Mouse (Mus musculus) limb, embryonic 14.5 days (tissue): ENCODE measurements around the gene Fam161a. TPM values are rescaled to one million over a fixed set of nuclear protein-coding genes. Genes with fewer than 3 reads are reported as not detected.
"Not testable (repeated sequence)": the region's sequence is repeated elsewhere in the genome, so short reads cannot be mapped to it uniquely, and the experiment has no call there.

ENCODE experiments used
- ATAC-seq: fragments of 200-750 bp; cut with Nextera tagmentation; 2 replicates; pipeline ENCODE4 v1.8.0; 2017; ENCODE audit warnings: low read depth, moderate number of reproducible peaks, moderate TSS enrichment; ENCODE audit not compliant: low FRiP score
- DNase-seq: peaks from one replicate; pipeline ENCODE4 v3.0.0-alpha.2; 2015; ENCODE audit warnings: low spot score
- H3K27ac ChIP-seq: fragments of 300-500 bp; sonication (generic); replicated peaks from 2 replicates; pipeline ENCODE4 v1.5.1; 2014; ENCODE audit warnings: low read depth, mild to moderate bottlenecking, low read length, moderate library complexity, mixed read lengths
- H3K27me3 ChIP-seq: fragments of 300-500 bp; sonication (generic); 2 replicates; pipeline ENCODE4 v1.6.1; 2014; ENCODE audit warnings: low read length, mixed read lengths; ENCODE audit not compliant: control insufficient read depth, insufficient read depth
- H3K36me3 ChIP-seq: fragments of 300-500 bp; sonication (generic); 2 replicates; pipeline ENCODE4 v1.6.1; 2014; ENCODE audit warnings: mild to moderate bottlenecking, low read length, moderate library complexity, mixed read lengths; ENCODE audit not compliant: control insufficient read depth, insufficient read depth
- H3K4me1 ChIP-seq: fragments of 300-500 bp; sonication (generic); 2 replicates; pipeline ENCODE4 v1.6.1; 2014; ENCODE audit warnings: antibody characterized with exemption, low read length, mixed read lengths; ENCODE audit not compliant: control insufficient read depth, insufficient read depth
- H3K4me2 ChIP-seq: fragments of 300-500 bp; sonication (generic); replicated peaks from 2 replicates; pipeline ENCODE4 v1.6.1; 2014; ENCODE audit warnings: low read depth, mild to moderate bottlenecking, low read length, moderate library complexity; ENCODE audit not compliant: severe bottlenecking
- H3K4me3 ChIP-seq: fragments of 300-500 bp; sonication (generic); replicated peaks from 2 replicates; pipeline ENCODE4 v1.5.1; 2014; ENCODE audit warnings: low read length
- H3K9ac ChIP-seq: fragments of 300-500 bp; sonication (generic); 2 replicates; pipeline ENCODE4 v1.6.1; 2014; ENCODE audit warnings: mild to moderate bottlenecking, low read depth, low read length, moderate library complexity; ENCODE audit not compliant: severe bottlenecking
- H3K9me3 ChIP-seq: fragments of 300-500 bp; sonication (generic); 2 replicates; pipeline ENCODE4 v1.6.1; 2016; ENCODE audit warnings: low read length; ENCODE audit not compliant: control insufficient read depth
- POLR2A ChIP-seq: fragments of 200-500 bp; IDR thresholded peaks from 2 replicates; pipeline ENCODE4 v1.8.0; 2012; ENCODE audit warnings: inconsistent platforms, mild to moderate bottlenecking, moderate library complexity, borderline replicate concordance; ENCODE audit not compliant: insufficient read depth, insufficient read length; ENCODE audit errors: extremely low read depth
- WGBS: fragments of 180-500 bp; shearing (Covaris S2); extraction: QIAGEN DNeasy Blood & Tissue Kit; methylation state at CpG from one replicate; pipeline ENCODE4 v1.1.7; 2014; 5-methylcytosine and 5-hydroxymethylcytosine counted together
- polyA plus RNA-seq, 2 experiments: library from polyadenylated mRNA; depleted of rRNA in 1 of 2; stranded (reverse) in 1 of 2; unstranded in 1 of 2; fragments of >200 nt; fragmentation: Nextera tagmentation in 1 of 2; extraction: Ambion mirVana in 1 of 2; gene quantifications; 2 replicates each; pipeline versions ENCODE4 v1.2.1 to v1.2.3; 2012 to 2014

Fam161a gene
- polyA plus RNA-seq, 2 experiments = 2.3 to 4.4 TPM

DNA sequence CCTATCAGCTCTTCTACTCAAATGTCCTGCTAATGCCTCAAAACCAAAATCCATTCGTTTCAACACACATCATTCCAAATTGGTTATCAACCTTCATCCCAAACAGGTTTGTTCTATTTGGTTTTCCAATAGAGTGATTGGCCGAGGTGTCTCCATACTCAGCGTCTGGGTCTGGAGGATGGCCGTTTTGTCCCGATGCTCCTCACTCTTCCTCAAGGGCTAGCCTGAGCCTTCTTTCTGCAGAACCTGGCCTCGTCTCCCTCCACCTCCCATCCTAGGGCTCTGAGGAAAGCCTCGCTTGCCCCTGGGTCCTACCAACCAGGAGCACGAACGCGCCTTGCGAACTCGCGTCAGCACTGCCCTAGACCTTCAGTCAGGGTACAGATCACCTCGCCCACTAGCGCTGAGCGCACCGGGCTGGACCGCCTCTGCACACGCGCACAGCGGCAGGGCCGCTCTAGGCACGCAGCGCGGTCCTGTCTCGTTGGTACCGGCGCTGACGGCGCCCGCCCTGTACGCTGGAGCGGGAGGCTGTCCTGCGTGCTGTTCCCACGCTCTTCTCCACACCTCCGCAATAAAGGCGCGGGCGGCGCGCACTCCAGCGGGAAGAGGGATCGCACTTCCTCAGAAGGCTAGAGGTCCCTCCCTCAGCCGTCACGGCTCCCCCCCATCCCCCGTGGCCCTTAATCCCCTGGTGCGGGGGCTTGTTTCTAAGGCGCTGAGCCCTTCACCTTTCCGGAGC, 60.2 kb downstream of the Fam161a start:
- peak; percentile 99 for ATAC-seq
- peak overlapping the region; percentile 47 for H3K4me3 ChIP-seq
- peak overlapping the region; percentile 21; the same call in 1 of the 2 replicates for H3K27ac ChIP-seq
- H3K36me3 ChIP-seq = no peaks in the 10 kb centered on the region
- peak; percentile 86; the same call in 1 of the 2 replicates for TF ChIP-seq POLR2A
- H3K9me3 ChIP-seq = no peaks in the 10 kb centered on the region
- under 1% methylated on average over 49 of the region's 49 CpGs for WGBS
- no peaks in the 10 kb centered on the region for H3K27me3 ChIP-seq
- H3K4me1 ChIP-seq = 0 out of 2 replicates have a peak, but pooled peaks cover 3% of the 10 kb centered on the region
- peak overlapping the region; percentile 60 for H3K9ac ChIP-seq
- H3K4me2 ChIP-seq = peak overlapping the region; percentile 61
- DNase-seq = peak; percentile 91

- no peak for TF ChIP-seq POLR2A
- no peaks in the 10 kb centered on the region for H3K36me3 ChIP-seq
- H3K9ac ChIP-seq = peak overlapping the region; percentile 60
- no peak for ATAC-seq
- DNase-seq = no peak
- H3K4me1 ChIP-seq = 0 out of 2 replicates have a peak, but pooled peaks cover 3% of the 10 kb centered on the region
- H3K4me2 ChIP-seq = peak overlapping the region; percentile 61
- no peaks in the 10 kb centered on the region for H3K9me3 ChIP-seq
- no peaks in the 10 kb centered on the region for H3K27me3 ChIP-seq
- H3K27ac ChIP-seq = no peak overlapping the region
- peak overlapping the region; percentile 47 for H3K4me3 ChIP-seq
- 6% methylated on average over 10 of the region's 10 CpGs for WGBS
Measured at GRCm38 (mm10) chr11:23068201-23068600, 60.9 kb downstream of the Fam161a start.

DNA sequence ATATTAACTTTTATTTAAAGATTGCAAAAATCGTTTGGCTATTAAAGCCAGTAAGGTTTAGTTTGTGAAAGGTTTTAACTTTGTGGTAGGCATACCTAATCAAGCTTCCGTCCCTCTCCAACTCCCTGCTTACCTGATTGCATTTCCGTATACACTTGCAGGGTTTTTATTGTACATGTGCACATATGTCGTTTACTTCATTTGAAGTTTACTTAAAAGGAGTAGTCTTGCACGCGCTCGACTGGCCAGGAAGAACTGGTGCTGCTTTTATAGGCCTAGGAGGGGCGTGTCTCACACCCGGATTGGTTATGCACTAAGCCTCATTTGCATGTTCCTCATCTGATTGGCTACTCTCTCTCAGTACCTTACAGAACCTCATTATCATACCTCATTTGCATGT, 61.7 kb downstream of the Fam161a start:
- WGBS = 83% methylated on average over 9 of the region's 9 CpGs
- not testable (repeated sequence) for H3K4me2 ChIP-seq, H3K4me1 ChIP-seq, DNase-seq, H3K36me3 ChIP-seq, H3K9ac ChIP-seq, H3K27me3 ChIP-seq, H3K9me3 ChIP-seq, H3K27ac ChIP-seq, H3K4me3 ChIP-seq, ATAC-seq

DNA sequence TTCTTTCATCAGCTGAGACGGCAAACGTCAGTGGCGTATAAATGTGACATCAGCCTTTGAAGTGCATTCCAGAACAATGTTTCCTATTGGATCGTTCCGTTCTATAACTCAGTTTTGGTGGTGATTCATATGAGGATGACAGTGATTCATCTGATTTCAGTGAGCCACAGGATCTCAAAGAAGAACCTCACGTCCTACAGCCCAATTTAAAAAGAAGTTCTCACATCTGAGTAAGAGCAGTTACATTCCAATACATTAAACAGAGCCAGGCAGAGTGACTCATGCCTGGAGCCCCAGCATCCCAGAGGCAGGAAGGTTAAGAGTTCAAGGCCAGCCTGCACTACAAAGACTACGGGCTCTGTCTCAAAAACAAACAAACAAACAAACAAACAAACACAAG, 67.5 kb downstream of the Fam161a start:
- H3K9me3 ChIP-seq = no peaks in the 10 kb centered on the region
- 66% methylated on average over 7 of the region's 7 CpGs for WGBS
- H3K4me3 ChIP-seq = no peak overlapping the region
- no peaks in the 10 kb centered on the region for H3K27me3 ChIP-seq
- H3K9ac ChIP-seq = no peak overlapping the region
- no peak for DNase-seq
- no peaks in the 10 kb centered on the region for H3K36me3 ChIP-seq
- no peak for TF ChIP-seq POLR2A
- H3K27ac ChIP-seq = no peak overlapping the region
- no peak overlapping the region for H3K4me2 ChIP-seq
- no peak for ATAC-seq
- H3K4me1 ChIP-seq = no peaks in the 10 kb centered on the region

DNA sequence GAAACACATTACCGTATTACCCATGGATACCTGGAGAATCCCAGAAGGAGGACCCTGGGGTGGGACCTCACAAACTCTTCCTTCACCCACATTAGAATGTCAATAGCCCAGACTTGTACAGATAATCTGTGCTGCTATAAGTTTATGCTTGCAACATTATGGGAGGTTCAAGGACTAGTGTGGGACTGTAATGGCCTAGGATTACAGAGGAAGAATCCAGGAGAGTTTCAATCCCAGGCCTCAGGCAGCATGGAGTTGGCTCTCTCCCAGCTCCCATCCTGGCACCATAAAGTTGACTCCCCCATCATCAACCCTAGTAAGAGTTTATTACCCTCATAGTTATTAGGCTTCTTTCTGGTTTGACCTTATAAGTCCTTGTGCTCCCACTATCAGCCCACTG, 71.2 kb downstream of the Fam161a start:
- H3K36me3 ChIP-seq = no peaks in the 10 kb centered on the region
- no peak for TF ChIP-seq POLR2A
- no peak overlapping the region for H3K4me2 ChIP-seq
- H3K9me3 ChIP-seq = no peaks in the 10 kb centered on the region
- H3K27ac ChIP-seq = no peak overlapping the region
- DNase-seq (no peak), ATAC-seq (no peak)
- no peaks in the 10 kb centered on the region for H3K27me3 ChIP-seq
- 90% methylated on average over 1 of the region's 1 CpGs for WGBS
- H3K9ac ChIP-seq = no peak overlapping the region
- H3K4me3 ChIP-seq = no peak overlapping the region
- no peaks in the 10 kb centered on the region for H3K4me1 ChIP-seq

Other genes with a start within 250 kb of the Fam161a start
- gene B3gnt2, start 146.6 kb upstream of the Fam161a start, polyA plus RNA-seq (2012; rRNA removed) = 6.2 and 6.7 TPM in 2 replicates
- gene B3gnt2, start 146.6 kb upstream of the Fam161a start, polyA plus RNA-seq (2014; fragmentation: Nextera tagmentation; extraction: Ambion mirVana) = 9.3 and 9.7 TPM in 2 replicates
- 4.4 and 8.1 TPM in 2 replicates for gene Zrsr1, start 35.5 kb upstream of the Fam161a start, polyA plus RNA-seq (2012; rRNA removed)
- 2.5 and 3.2 TPM in 2 replicates for gene Zrsr1, start 35.5 kb upstream of the Fam161a start, polyA plus RNA-seq (2014; fragmentation: Nextera tagmentation; extraction: Ambion mirVana)
- gene Gm28048, start 25.4 kb upstream of the Fam161a start, polyA plus RNA-seq (2012; rRNA removed) = 1.9 and 2.4 TPM in 2 replicates
- 10.4 and 12.2 TPM in 2 replicates for gene Gm28048, start 25.4 kb upstream of the Fam161a start, polyA plus RNA-seq (2014; fragmentation: Nextera tagmentation; extraction: Ambion mirVana)
- 45.1 and 89.7 TPM in 2 replicates for gene Commd1, start 25.1 kb upstream of the Fam161a start, polyA plus RNA-seq (2012; rRNA removed)
- gene Commd1, start 25.1 kb upstream of the Fam161a start, polyA plus RNA-seq (2014; fragmentation: Nextera tagmentation; extraction: Ambion mirVana) = 367 and 372 TPM in 2 replicates
- 114 and 153 TPM in 2 replicates for gene Cct4, start 17.0 kb upstream of the Fam161a start, polyA plus RNA-seq (2012; rRNA removed)
- gene Cct4, start 17.0 kb upstream of the Fam161a start, polyA plus RNA-seq (2014; fragmentation: Nextera tagmentation; extraction: Ambion mirVana) = 267 and 270 TPM in 2 replicates
- gene Xpo1, start 248.5 kb downstream of the Fam161a start, polyA plus RNA-seq (2012; rRNA removed) = 88.8 and 105 TPM in 2 replicates
- gene Xpo1, start 248.5 kb downstream of the Fam161a start, polyA plus RNA-seq (2014; fragmentation: Nextera tagmentation; extraction: Ambion mirVana) = 113 and 120 TPM in 2 replicates